Mouse (Mus musculus): Measurements from ENCODE around the gene Son. TPM values are rescaled to one million over a fixed set of nuclear protein-coding genes. Genes with fewer than 3 reads are reported as not detected.
"Not testable (repeated sequence)": the region's sequence is repeated elsewhere in the genome, so short reads cannot be mapped to it uniquely, and the experiment has no call there.

Gene Son
- polyA plus RNA-seq, 1 experiment from 2014 or later = 151 TPM

DNA sequence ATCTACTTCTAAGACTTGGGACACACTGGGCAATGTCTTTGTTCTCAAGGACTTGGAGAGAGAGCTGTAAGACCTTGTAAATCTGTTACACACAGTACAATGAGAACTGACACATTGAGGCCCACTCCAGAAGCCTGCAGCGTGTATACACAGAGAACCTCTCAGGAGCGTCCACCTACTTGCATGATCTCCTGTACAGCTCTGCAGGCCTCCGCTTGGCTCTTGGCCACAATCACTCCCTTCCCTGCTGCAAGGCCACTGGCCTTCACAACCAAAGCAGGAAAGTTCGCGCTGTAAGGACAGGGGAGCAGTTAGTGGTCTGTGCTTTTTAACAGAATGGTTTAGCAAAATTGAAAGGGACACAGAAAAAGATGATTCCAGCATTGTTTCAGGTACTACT is 8.1 kb upstream of the Son start:
- in situ Hi-C loops (cut with MboI; ENCODE audit: low pct_unique_long_range_greater_than_20kb) = no loop called here
- no peak for TF ChIP-seq CTCF (IDR thresholded peaks at IDR 0.05)
- no peak for ATAC-seq
- ChIA-PET POLR2A (no interaction called here), CTCF (interaction anchor here (1.3 to 1.6 kb wide), 2 partner anchors 8 to 18 kb away, joined by 4 to 5 read pairs; partner anchors contain the start of genes Gart and Son)
- no peak for DNase-seq (ENCODE audit: low read depth, low spot score)
- H3K27me3 ChIP-seq = no peaks in the 10 kb centered on the region

GRCm38 (mm10) chr16:91639636-91640035 is 7.7 kb upstream of the Son start:
- POLR2A ChIA-PET = no interaction called here
- no peak for TF ChIP-seq CTCF (IDR thresholded peaks at IDR 0.05)
- in situ Hi-C loops (cut with MboI; ENCODE audit: low pct_unique_long_range_greater_than_20kb) = no loop called here
- DNase-seq (ENCODE audit: low read depth, low spot score) (no peak), ATAC-seq (no peak)
- CTCF ChIA-PET = interaction anchor here (1.3 to 1.6 kb wide), 2 partner anchors 8 to 19 kb away, joined by 4 to 5 read pairs; partner anchors contain the start of genes Gart and Son
- H3K27me3 ChIP-seq = no peaks in the 10 kb centered on the region

DNA sequence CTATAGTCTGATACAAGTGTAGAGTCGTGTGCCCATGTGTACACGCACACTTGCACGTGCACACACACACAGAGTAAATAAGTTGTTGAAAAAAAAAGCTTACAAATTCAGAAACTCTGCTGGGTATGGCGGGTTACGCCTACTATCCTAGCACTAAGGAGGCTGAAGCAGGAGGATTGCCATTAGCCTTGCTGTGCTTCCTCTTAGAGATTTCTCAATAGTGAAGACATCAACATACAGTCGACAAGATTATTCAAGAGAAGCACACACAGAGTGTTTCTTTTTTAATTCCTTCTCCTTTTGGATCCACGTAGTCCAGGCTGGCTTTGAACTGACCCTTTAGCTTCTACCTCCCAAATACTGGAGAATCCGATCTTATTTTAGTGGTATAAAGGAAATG is 7.1 kb upstream of the Son start:
- H3K27me3 ChIP-seq = no peaks in the 10 kb centered on the region
- TF ChIP-seq CTCF (IDR thresholded peaks at IDR 0.05) = no peak
- POLR2A ChIA-PET = no interaction called here
- DNase-seq (ENCODE audit: low read depth, low spot score) = no peak
- in situ Hi-C loops (cut with MboI; ENCODE audit: low pct_unique_long_range_greater_than_20kb) = no loop called here
- CTCF ChIA-PET = no interaction called here
- no peak for ATAC-seq

- DNase-seq (ENCODE audit: low read depth, low spot score) (no peak), ATAC-seq (no peak)
- ChIA-PET POLR2A (no interaction called here), CTCF (no interaction called here)
- H3K27me3 ChIP-seq = no peaks in the 10 kb centered on the region
- TF ChIP-seq CTCF (IDR thresholded peaks at IDR 0.05) = no peak
- in situ Hi-C loops (cut with MboI; ENCODE audit: low pct_unique_long_range_greater_than_20kb) = no loop called here
These were observed 2.4 kb upstream of the Son start for GRCm38 (mm10) chr16:91644901-91645300.

DNA sequence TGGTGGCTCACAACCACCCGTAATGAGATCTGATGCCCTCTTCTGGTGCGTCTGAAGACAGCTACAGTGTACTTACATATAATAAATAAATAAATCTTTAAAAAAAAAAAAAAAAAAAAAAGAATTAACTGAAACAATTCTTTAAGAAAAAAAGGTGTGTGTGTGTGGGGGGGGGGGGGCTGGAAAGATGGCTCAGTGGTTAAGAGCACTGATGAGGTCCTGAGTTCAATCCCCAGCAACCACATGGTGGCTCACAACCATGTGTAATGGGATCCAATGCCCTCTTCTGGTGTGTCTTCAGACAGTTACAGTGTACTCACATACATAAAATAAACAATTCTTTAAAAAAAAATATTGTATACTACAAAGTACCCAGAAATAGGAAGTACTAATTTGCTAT is 1.9 kb upstream of the Son start:
- H3K27me3 ChIP-seq; CTCF ChIA-PET; POLR2A ChIA-PET; in situ Hi-C loops (cut with MboI; ENCODE audit: low pct_unique_long_range_greater_than_20kb); ATAC-seq; DNase-seq (ENCODE audit: low read depth, low spot score): not testable (repeated sequence)

- H3K27me3 ChIP-seq = no peaks in the 10 kb centered on the region
- ATAC-seq (no peak), DNase-seq (ENCODE audit: low read depth, low spot score) (no peak)
- TF ChIP-seq CTCF (IDR thresholded peaks at IDR 0.05) = no peak
- POLR2A ChIA-PET = no interaction called here
- in situ Hi-C loops (cut with MboI; ENCODE audit: low pct_unique_long_range_greater_than_20kb) = no loop called here
- CTCF ChIA-PET = no interaction called here
These were observed 1.2 kb upstream of the Son start for GRCm38 (mm10) chr16:91645995-91646602.

- peak; percentile 92 for ATAC-seq
- in situ Hi-C loops (cut with MboI; ENCODE audit: low pct_unique_long_range_greater_than_20kb) = no loop called here
- ChIA-PET POLR2A (interaction anchor here (0.6 to 1.5 kb wide), 6 partner anchors 10 to 151 kb away, joined by 3 to 7 read pairs (median 3); partner anchors contain the start of gene Dnajc28), CTCF (interaction anchor here (1.6 kb wide), 1 partner anchor 8 kb away, joined by 5 read pairs; no protein-coding TSS in a partner anchor)
- no peak for TF ChIP-seq CTCF (IDR thresholded peaks at IDR 0.05)
- DNase-seq (ENCODE audit: low read depth, low spot score) = peak; percentile 43
- H3K27me3 ChIP-seq = no peaks in the 10 kb centered on the region
These were observed 456 bp upstream of the Son start, which contains the start of gene Gart for GRCm38 (mm10) chr16:91646681-91647419. TSS of gene Gart (minus strand) at chr16:91646952.

- H3K27me3 ChIP-seq = no peaks in the 10 kb centered on the region
- POLR2A ChIA-PET = interaction anchor here (0.7 to 1.5 kb wide), 3 partner anchors 9 to 108 kb away, joined by 3 to 7 read pairs (median 5); no protein-coding TSS in a partner anchor
- in situ Hi-C loops (cut with MboI; ENCODE audit: low pct_unique_long_range_greater_than_20kb) = no loop called here
- DNase-seq (ENCODE audit: low read depth, low spot score) = peak; percentile 13
- peak; percentile 22 for ATAC-seq
- TF ChIP-seq CTCF (IDR thresholded peaks at IDR 0.05) = no peak
- CTCF ChIA-PET = interaction anchor here (1.6 kb wide), 1 partner anchor 9 kb away, joined by 5 read pairs; no protein-coding TSS in a partner anchor
These were observed 879 bp downstream of the Son start for GRCm38 (mm10) chr16:91648220-91648550.

DNA sequence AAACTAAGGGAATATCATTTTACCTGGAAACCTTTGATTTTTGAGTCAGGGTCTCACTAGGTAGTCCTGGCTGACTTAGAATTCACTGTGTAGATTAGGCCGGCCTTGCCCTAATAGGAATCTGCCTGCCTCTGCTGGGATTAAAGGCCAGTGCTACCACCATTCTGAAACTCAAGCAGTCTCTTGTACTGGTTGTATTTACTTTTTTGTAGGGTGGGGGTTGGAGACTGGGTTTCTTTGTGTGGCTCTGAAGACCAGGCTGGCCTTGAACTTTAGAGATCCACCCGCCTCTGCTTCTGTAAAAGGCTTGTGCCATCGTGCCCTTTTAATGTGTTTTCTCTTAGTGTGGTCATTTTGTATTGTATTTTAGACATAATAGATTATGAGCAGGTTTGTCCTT is 1.9 kb downstream of the Son start:
- no peak for TF ChIP-seq CTCF (IDR thresholded peaks at IDR 0.05)
- no peak for ATAC-seq
- in situ Hi-C loops (cut with MboI; ENCODE audit: low pct_unique_long_range_greater_than_20kb) = no loop called here

DNA sequence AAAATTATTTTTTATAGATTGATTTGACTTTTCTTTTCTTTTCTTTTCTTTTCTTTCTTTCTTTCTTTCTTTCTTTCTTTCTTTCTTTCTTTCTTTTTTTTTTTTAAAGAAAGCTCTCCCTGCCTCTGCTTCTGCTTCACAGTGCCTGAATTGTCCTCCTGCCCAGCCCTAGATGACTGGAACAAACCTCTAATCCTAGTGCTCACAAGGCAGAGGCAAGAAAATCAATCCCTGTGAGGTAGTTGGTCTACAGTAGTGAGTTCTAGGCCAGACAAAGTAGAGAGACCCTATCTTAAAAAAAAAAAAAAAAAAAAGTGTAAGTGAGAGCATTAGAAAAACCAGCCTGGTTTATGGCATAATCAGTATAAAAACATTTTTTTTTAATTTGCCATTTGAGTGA is 2.5 kb downstream of the Son start:
- no peak for ATAC-seq
- in situ Hi-C loops (cut with MboI; ENCODE audit: low pct_unique_long_range_greater_than_20kb) = no loop called here
- CTCF ChIA-PET = no interaction called here
- no peaks in the 10 kb centered on the region for H3K27me3 ChIP-seq
- POLR2A ChIA-PET = no interaction called here
- DNase-seq (ENCODE audit: low read depth, low spot score) = no peak
- TF ChIP-seq CTCF (IDR thresholded peaks at IDR 0.05) = no peak

More for the DNA sequence above, 1.9 kb downstream of the Son start:
- no peak for DNase-seq (ENCODE audit: low read depth, low spot score)
- ChIA-PET POLR2A (interaction anchor here (0.6 to 0.7 kb wide), 3 partner anchors 22 to 273 kb away, joined by 4 to 12 read pairs (median 4); partner anchors contain the start of gene Tmem50b), CTCF (no interaction called here)
- no peaks in the 10 kb centered on the region for H3K27me3 ChIP-seq

DNA sequence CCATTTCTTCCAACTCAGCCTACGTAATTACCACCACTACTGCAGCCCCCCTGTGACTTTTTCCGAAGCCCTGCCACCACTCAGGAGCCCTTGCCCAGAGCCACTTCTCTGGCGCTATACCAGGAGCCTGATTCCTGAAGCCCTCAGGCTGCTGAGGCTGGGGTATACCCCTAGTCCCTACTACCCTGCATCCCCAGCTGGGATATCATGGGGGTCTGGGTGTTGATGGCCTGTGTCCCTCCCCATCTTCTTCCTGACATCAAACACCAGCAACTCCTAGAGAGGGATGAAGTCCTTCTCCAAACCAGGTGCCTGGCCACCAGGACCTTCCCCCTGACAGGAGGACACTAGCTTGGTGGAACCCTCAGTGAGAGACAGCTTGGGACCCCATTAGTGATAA is 4.9 kb downstream of the Son start:
- in situ Hi-C loops (cut with MboI; ENCODE audit: low pct_unique_long_range_greater_than_20kb) = no loop called here
- no peak for TF ChIP-seq CTCF (IDR thresholded peaks at IDR 0.05)
- CTCF ChIA-PET = no interaction called here
- no peaks in the 10 kb centered on the region for H3K27me3 ChIP-seq
- DNase-seq (ENCODE audit: low read depth, low spot score) (no peak), ATAC-seq (no peak)
- POLR2A ChIA-PET = no interaction called here

Measured in Patski (cell line).